Mouse (Mus musculus): ENCODE results near the gene Tmem221.

DNA sequence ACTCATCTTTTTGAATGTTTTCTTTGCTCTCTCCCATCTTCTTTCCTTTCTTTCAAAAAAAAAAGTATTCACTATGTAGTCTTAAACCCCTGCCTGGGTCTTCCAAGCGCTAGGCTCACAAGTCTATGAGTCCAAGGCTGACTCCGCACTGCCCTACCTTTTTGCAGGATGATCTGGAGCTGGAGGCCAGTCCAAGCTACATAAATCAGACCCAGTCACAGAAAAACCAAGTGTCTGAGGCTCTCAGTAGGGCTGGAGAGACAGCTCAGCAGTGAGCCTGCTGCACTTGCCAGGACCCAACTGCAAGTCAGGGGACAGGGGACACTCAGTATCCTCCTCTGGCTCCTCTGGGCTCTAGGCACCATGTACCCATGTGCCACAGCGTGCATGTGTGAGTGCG, 54.3 kb downstream of the Tmem221 start:
- TF ChIP-seq EP300 (optimal IDR thresholded peaks at IDR 0.05) = no peak
- no peak for TF ChIP-seq CTCF (IDR thresholded peaks at IDR 0.05; ENCODE audit: low read depth)

Measured in stomach, postnatal 0 days (tissue).